Mouse (Mus musculus): ENCODE measurements around the gene Neurog1. TPM values are rescaled to one million over a fixed set of nuclear protein-coding genes. Genes with fewer than 3 reads are reported as not detected.
A peak's percentile ranks its signal among the peaks of the same experiment; 100 is the strongest.

Gene Neurog1
- polyA plus RNA-seq, 1 experiment from 2014 or later: 0.18 TPM

- WGBS: 4% methylated on average over 35 of the region's 35 CpGs
- no peak for ATAC-seq (ENCODE audit: low FRiP score)
- H3K27me3 ChIP-seq (replicated peaks): peaks cover 50% of the 10 kb centered on the region
Measured at GRCm38 (mm10) chr13:56208225-56209066, 43.5 kb downstream of the Neurog1 start.

More at GRCm38 (mm10) chr13:56208225-56209066, 43.5 kb downstream of the Neurog1 start:
- Histone ChIP-seq H3K4me1 (peaks cover 12% of the 10 kb centered on the region), H3K9ac (replicated peaks) (no peak overlapping the region), H3K36me3 (no peaks in the 10 kb centered on the region), H3K9me3 (replicated peaks) (no peaks in the 10 kb centered on the region; the same call in 1 of the 2 replicates), H3K27ac (replicated peaks) (no peak overlapping the region), H3K4me3 (replicated peaks) (no peak overlapping the region), H3K4me2 (peak overlapping the region; percentile 47)

Other genes starting within 250 kb of the Neurog1 start
- 244 and 272 TPM in 2 replicates for gene H2afy, start 115.8 kb downstream of the Neurog1 start, polyA plus RNA-seq (2015; fragmentation: Nextera tagmentation; extraction: Ambion mirVana)
- 1.1 and 2.3 TPM in 2 replicates for gene Tifab, start 73.3 kb downstream of the Neurog1 start, polyA plus RNA-seq (2015; fragmentation: Nextera tagmentation; extraction: Ambion mirVana)
- gene Cxcl14, start 44.4 kb upstream of the Neurog1 start, polyA plus RNA-seq (2015; fragmentation: Nextera tagmentation; extraction: Ambion mirVana): 3.9 and 4.9 TPM in 2 replicates
- not detected in 2 replicates for gene Gm3045, start 174.4 kb upstream of the Neurog1 start, polyA plus RNA-seq (2015; fragmentation: Nextera tagmentation; extraction: Ambion mirVana)
- gene Slc25a48, start 186.2 kb upstream of the Neurog1 start, polyA plus RNA-seq (2015; fragmentation: Nextera tagmentation; extraction: Ambion mirVana): 0.05 and 0.06 TPM in 2 replicates
- gene Il9, start 230.1 kb upstream of the Neurog1 start, polyA plus RNA-seq (2015; fragmentation: Nextera tagmentation; extraction: Ambion mirVana): not detected in 2 replicates

Data from neural tube, embryonic 15.5 days (tissue).